Mouse (Mus musculus) skeletal muscle tissue, adult 2 months (tissue): ENCODE measurements around the gene Mmp14.

Source experiments
- DNase-seq: peaks from one replicate; pipeline ENCODE4 v3.0.0-alpha.2; 2012; ENCODE audit warnings: low read depth, low spot score

The Mmp14 gene

GRCm38 (mm10) chr14:54433941-54434531 lies 2.6 kb downstream of the Mmp14 start:
- DNase-seq = no peak

DNA sequence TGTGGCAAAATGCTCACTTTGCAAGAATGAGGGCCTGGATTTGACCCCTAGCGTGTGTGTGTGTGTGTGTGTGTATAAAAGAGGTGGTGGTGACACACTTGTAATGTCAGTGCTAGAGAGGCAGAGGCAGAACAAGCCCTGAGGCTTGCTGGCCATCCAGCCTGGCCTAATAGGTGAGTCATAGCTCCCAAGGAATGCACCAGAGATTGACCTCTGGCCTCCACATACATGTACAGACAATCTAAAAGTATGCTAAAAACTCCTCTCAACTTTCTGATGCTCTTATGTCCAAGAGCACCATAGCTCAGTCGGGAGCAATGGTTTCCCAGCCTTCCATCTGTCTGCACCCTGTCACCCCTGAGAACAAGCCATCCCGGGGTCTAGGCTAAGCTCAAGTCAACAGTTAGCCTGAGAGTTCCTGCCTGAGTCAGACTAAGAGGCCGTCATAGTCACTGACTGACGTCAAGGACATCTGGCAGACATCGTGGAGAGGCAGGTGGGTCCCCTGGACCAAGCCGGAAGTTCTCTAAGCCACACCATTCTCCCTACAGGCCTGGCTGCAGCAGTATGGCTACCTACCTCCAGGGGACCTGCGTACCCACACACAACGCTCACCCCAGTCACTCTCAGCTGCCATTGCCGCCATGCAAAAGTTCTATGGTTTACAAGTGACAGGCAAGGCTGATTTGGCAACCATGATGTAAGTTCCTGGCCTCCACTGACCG lies 3.9 kb downstream of the Mmp14 start:
- no peak for DNase-seq

GRCm38 (mm10) chr14:54439155-54439554 lies 7.7 kb downstream of the Mmp14 start:
- no peak for DNase-seq

- DNase-seq = no peak
Observed at GRCm38 (mm10) chr14:54439610-54440009, 8.2 kb downstream of the Mmp14 start.

DNA sequence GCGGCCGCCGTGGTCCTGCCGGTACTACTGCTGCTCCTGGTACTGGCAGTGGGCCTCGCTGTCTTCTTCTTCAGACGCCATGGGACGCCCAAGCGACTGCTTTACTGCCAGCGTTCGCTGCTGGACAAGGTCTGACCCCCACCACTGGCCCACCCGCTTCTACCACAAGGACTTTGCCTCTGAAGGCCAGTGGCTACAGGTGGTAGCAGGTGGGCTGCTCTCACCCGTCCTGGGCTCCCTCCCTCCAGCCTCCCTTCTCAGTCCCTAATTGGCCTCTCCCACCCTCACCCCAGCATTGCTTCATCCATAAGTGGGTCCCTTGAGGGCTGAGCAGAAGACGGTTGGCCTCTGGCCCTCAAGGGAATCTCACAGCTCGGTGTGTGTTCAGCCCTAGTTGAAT lies 9.1 kb downstream of the Mmp14 start:
- DNase-seq = no peak

- no peak for DNase-seq
Observed at GRCm38 (mm10) chr14:54441365-54441764, 10.0 kb downstream of the Mmp14 start.

GRCm38 (mm10) chr14:54442548-54442947 lies 11.1 kb downstream of the Mmp14 start:
- no peak for DNase-seq

GRCm38 (mm10) chr14:54443196-54443595 lies 11.8 kb downstream of the Mmp14 start:
- peak; percentile 73 for DNase-seq

GRCm38 (mm10) chr14:54443712-54444618 lies 12.6 kb downstream of the Mmp14 start:
- DNase-seq = peak; percentile 89

DNA sequence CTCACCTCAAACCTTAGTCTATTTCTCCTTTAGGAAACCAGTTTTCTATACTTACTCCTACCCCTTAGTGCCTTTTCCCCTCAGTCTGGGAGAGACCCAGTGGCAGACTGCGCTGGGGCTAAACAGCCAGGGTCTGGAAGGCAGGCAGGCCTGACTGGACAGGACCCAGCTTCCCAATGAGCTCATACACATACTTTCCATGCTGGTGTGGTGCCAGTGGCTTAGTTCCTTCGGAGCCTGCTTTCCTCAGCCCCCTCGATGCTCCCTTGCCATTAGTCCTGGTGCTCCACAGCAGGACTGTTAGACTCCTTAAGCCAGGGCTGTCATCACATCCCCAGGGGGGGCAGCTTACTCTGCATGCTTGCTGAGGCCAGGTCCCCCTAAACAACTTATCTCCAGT lies 14.1 kb downstream of the Mmp14 start:
- DNase-seq = no peak

GRCm38 (mm10) chr14:54453566-54453965 lies 22.2 kb downstream of the Mmp14 start:
- DNase-seq = no peak

- DNase-seq = no peak
Observed at GRCm38 (mm10) chr14:54454669-54455528, 23.5 kb downstream of the Mmp14 start.

- no peak for DNase-seq
Observed at GRCm38 (mm10) chr14:54457907-54458569, 26.6 kb downstream of the Mmp14 start.

GRCm38 (mm10) chr14:54462146-54462545 lies 30.7 kb downstream of the Mmp14 start:
- DNase-seq = no peak

GRCm38 (mm10) chr14:54463108-54463958 lies 31.9 kb downstream of the Mmp14 start:
- DNase-seq = no peak

GRCm38 (mm10) chr14:54463959-54464292 lies 32.5 kb downstream of the Mmp14 start, which contains the start of gene Lrp10:
Lrp10 (plus strand) TSS chr14:54464137.
- DNase-seq = peak; percentile 66

- DNase-seq = peak; percentile 48
Observed at GRCm38 (mm10) chr14:54464293-54465005, 33.0 kb downstream of the Mmp14 start.

GRCm38 (mm10) chr14:54471467-54471866 lies 40.1 kb downstream of the Mmp14 start:
- DNase-seq = no peak

- DNase-seq = no peak
Observed at GRCm38 (mm10) chr14:54472671-54473070, 41.3 kb downstream of the Mmp14 start.
